Mouse (Mus musculus) embryonic facial prominence, embryonic 14.5 days (tissue): ENCODE data around the gene 1700001C19Rik. TPM values are rescaled to one million over a fixed set of nuclear protein-coding genes. Genes with fewer than 3 reads are reported as not detected.

Experiments used
- ATAC-seq: fragments of 200-750 bp; cut with Nextera tagmentation; 2 replicates; pipeline ENCODE4 v1.8.0; 2017; ENCODE audit warnings: low read depth, moderate number of reproducible peaks, moderate TSS enrichment
- DNase-seq: peaks from one replicate; pipeline ENCODE4 v3.0.0-alpha.2; 2015; ENCODE audit warnings: low spot score
- H3K27ac ChIP-seq: fragments of 300-500 bp; sonication (generic); replicated peaks from 2 replicates; pipeline ENCODE4 v1.5.1; 2014; ENCODE audit warnings: low read depth, mild to moderate bottlenecking, low read length, moderate library complexity
- H3K27me3 ChIP-seq: fragments of 300-500 bp; sonication (generic); replicated peaks from 2 replicates; pipeline ENCODE4 v1.6.1; 2014; ENCODE audit warnings: low read length; ENCODE audit not compliant: control insufficient read depth, insufficient read depth
- H3K36me3 ChIP-seq: fragments of 300-500 bp; sonication (generic); 2 replicates; pipeline ENCODE4 v1.6.1; 2014; ENCODE audit warnings: low read length, mixed read lengths; ENCODE audit not compliant: control insufficient read depth, insufficient read depth
- H3K4me1 ChIP-seq: fragments of 300-500 bp; sonication (generic); 2 replicates; pipeline ENCODE4 v1.6.1; 2014; ENCODE audit warnings: antibody characterized with exemption, low read length; ENCODE audit not compliant: control insufficient read depth, insufficient read depth
- H3K4me2 ChIP-seq: fragments of 300-500 bp; sonication (generic); 2 replicates; pipeline ENCODE4 v1.6.1; 2014; ENCODE audit warnings: low read depth, mild to moderate bottlenecking, low read length, moderate library complexity, mixed read lengths
- H3K4me3 ChIP-seq: fragments of 300-500 bp; sonication (generic); 2 replicates; pipeline ENCODE4 v1.5.1; 2014; ENCODE audit warnings: low read depth, mild to moderate bottlenecking, low read length
- H3K9ac ChIP-seq: fragments of 300-500 bp; sonication (generic); 2 replicates; pipeline ENCODE4 v1.6.1; 2014; ENCODE audit warnings: low read depth, mild to moderate bottlenecking, low read length, moderate library complexity, mixed read lengths
- H3K9me3 ChIP-seq: fragments of 300-500 bp; sonication (generic); 2 replicates; pipeline ENCODE4 v1.6.1; 2016; ENCODE audit warnings: low read length; ENCODE audit not compliant: control insufficient read depth
- WGBS: fragments of 180-500 bp; shearing (Covaris S2); extraction: QIAGEN DNeasy Blood & Tissue Kit; methylation state at CpG from one replicate; pipeline ENCODE4 v1.1.7; 2014; 5-methylcytosine and 5-hydroxymethylcytosine counted together
- polyA plus RNA-seq: library from polyadenylated mRNA; unstranded; fragments of >200 nt; fragmentation: Nextera tagmentation; extraction: Ambion mirVana; gene quantifications from 2 replicates; pipeline ENCODE4 v1.2.1, GENCODE M21; 2014

Gene 1700001C19Rik
- polyA plus RNA-seq, 1 experiment from 2014 or later = 0.49 TPM

- Histone ChIP-seq H3K9me3 (no peaks in the 10 kb centered on the region), H3K27me3 (no peaks in the 10 kb centered on the region), H3K36me3 (no peaks in the 10 kb centered on the region), H3K9ac (no peak overlapping the region), H3K27ac (no peak overlapping the region), H3K4me1 (peaks cover 23% of the 10 kb centered on the region), H3K4me3 (no peak overlapping the region), H3K4me2 (no peak overlapping the region)
- WGBS = 90% methylated on average over 11 of the region's 11 CpGs
- no peak for ATAC-seq
- DNase-seq = no peak
These were observed 9.4 kb upstream of the 1700001C19Rik start for GRCm38 (mm10) chr17:47446561-47446960.

DNA sequence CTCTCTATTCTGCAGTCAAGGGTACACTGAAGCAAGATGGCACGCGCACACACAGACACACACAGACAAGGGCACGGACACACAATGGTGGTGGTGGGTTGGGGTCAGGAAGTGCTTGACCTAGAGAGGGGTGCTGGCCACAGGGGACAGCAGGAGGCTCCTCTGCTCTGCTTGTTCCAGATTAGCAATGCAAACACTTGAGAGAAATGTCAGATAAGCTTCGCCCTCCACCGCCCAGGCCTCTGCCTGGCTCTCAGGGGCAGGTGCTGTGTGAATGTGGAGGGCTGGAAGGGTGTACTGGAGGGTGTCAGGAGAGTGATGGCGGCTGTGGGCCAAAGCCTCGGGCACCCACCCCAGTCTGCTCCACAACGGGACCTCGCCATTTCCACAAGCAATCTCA lies 8.8 kb upstream of the 1700001C19Rik start:
- H3K36me3 ChIP-seq = no peaks in the 10 kb centered on the region
- no peak overlapping the region for H3K4me3 ChIP-seq
- ATAC-seq (no peak), DNase-seq (no peak)
- no peak overlapping the region for H3K9ac ChIP-seq
- H3K9me3 ChIP-seq = no peaks in the 10 kb centered on the region
- no peak overlapping the region for H3K4me2 ChIP-seq
- no peak overlapping the region for H3K27ac ChIP-seq
- H3K27me3 ChIP-seq = no peaks in the 10 kb centered on the region
- peaks cover 19% of the 10 kb centered on the region for H3K4me1 ChIP-seq
- 79% methylated on average over 6 of the region's 9 CpGs for WGBS

- Histone ChIP-seq H3K36me3 (no peaks in the 10 kb centered on the region), H3K9me3 (no peaks in the 10 kb centered on the region), H3K27me3 (no peaks in the 10 kb centered on the region), H3K9ac (no peak overlapping the region), H3K4me3 (no peak overlapping the region), H3K4me1 (peaks cover 18% of the 10 kb centered on the region), H3K4me2 (no peak overlapping the region), H3K27ac (no peak overlapping the region)
- WGBS = 79% methylated on average over 11 of the region's 11 CpGs
- DNase-seq = no peak
- ATAC-seq = no peak
These were observed 8.3 kb upstream of the 1700001C19Rik start for GRCm38 (mm10) chr17:47445518-47445917.

- Histone ChIP-seq H3K27ac (no peak overlapping the region), H3K9me3 (no peaks in the 10 kb centered on the region), H3K4me1 (peaks cover 16% of the 10 kb centered on the region; the same call in 1 of the 2 replicates), H3K4me2 (no peak overlapping the region), H3K4me3 (no peak overlapping the region), H3K36me3 (no peaks in the 10 kb centered on the region), H3K27me3 (peaks cover 5% of the 10 kb centered on the region; the same call in 1 of the 2 replicates), H3K9ac (no peak overlapping the region)
- DNase-seq = no peak
- WGBS = 66% methylated on average over 6 of the region's 6 CpGs
- no peak for ATAC-seq
These were observed 6.9 kb upstream of the 1700001C19Rik start for GRCm38 (mm10) chr17:47444113-47444512.

GRCm38 (mm10) chr17:47442271-47442670 lies 5.1 kb upstream of the 1700001C19Rik start:
- Histone ChIP-seq H3K9ac (no peak overlapping the region), H3K27me3 (peaks cover 23% of the 10 kb centered on the region), H3K36me3 (no peaks in the 10 kb centered on the region), H3K27ac (no peak overlapping the region), H3K4me3 (no peak overlapping the region), H3K4me1 (peaks cover 8% of the 10 kb centered on the region; the same call in 1 of the 2 replicates), H3K9me3 (no peaks in the 10 kb centered on the region), H3K4me2 (no peak overlapping the region)
- 74% methylated on average over 3 of the region's 3 CpGs for WGBS
- DNase-seq (no peak), ATAC-seq (no peak)

- no peak overlapping the region for H3K4me2 ChIP-seq
- H3K27me3 ChIP-seq = peaks cover 31% of the 10 kb centered on the region
- H3K9me3 ChIP-seq = no peaks in the 10 kb centered on the region
- DNase-seq = no peak
- ATAC-seq = no peak
- peaks cover 13% of the 10 kb centered on the region for H3K4me1 ChIP-seq
- H3K4me3 ChIP-seq = no peak overlapping the region
- H3K27ac ChIP-seq = no peak overlapping the region
- 56% methylated on average over 19 of the region's 19 CpGs for WGBS
- no peak overlapping the region for H3K9ac ChIP-seq
- H3K36me3 ChIP-seq = no peaks in the 10 kb centered on the region
These were observed 4.3 kb upstream of the 1700001C19Rik start for GRCm38 (mm10) chr17:47441296-47442051.

DNA sequence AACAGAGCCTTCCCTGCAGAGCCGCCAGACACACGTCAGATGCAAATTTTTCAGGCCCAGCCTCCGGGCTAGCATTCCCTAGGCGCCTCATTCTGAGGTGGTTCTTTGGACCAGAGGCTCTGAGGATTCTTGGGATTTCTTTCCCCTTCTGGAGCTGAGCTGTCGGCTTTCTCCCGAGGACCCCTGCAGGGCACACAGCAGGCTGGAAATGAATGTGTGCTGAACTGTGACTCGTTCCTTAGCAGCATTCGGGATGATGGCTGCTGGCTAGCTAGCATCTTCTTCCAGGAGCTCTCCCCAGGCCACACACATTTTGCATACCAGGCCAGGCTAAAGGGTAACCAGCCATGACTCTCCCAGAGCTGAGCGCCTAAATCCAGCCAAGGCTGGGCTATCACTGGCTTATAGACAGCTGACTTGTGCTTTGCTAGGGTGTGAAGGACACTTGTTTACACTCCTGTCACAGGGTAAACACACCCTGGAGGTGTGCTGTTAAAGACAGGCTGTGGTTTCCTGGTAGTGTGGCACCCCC lies 3.2 kb upstream of the 1700001C19Rik start:
- H3K27ac ChIP-seq = no peak overlapping the region
- 11% methylated on average over 9 of the region's 9 CpGs for WGBS
- no peak overlapping the region for H3K9ac ChIP-seq
- no peak overlapping the region for H3K4me2 ChIP-seq
- DNase-seq (no peak), ATAC-seq (no peak)
- no peaks in the 10 kb centered on the region for H3K9me3 ChIP-seq
- H3K27me3 ChIP-seq = peaks cover 37% of the 10 kb centered on the region
- H3K4me3 ChIP-seq = no peak overlapping the region
- H3K36me3 ChIP-seq = no peaks in the 10 kb centered on the region
- H3K4me1 ChIP-seq = peaks cover 17% of the 10 kb centered on the region

DNA sequence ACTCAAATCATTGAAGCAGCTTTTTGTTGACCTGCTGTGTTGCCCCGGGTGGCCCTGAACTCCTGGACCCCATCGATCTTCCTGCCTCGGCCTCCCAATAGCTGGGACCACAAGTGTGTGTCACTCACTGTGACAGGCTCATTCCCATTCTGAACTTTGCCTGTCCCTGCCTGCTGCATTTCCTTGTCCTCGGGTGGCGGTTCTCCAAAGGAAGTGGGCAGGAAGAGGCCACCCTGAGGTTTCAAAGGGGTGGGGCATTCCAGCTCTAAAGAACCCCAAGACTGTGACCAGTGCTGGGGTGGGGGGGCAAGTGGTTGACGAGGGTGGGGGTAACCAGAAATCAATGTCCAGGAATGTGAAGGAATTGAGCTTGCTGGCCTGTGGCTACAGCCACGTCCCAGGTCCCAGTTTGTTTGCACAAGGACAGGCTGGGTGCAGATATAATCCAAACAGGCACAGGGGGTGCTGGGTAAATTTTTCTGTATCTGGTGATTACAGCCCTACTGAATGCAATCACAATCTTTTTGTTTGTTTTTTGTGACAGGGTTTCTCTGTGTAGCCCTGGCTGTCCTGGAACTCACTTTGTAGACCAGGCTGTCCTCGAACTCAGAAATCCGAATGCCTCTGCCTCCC lies 2.3 kb upstream of the 1700001C19Rik start:
- Histone ChIP-seq H3K27ac (no peak overlapping the region), H3K9ac (no peak overlapping the region), H3K36me3 (no peaks in the 10 kb centered on the region), H3K4me1 (peaks cover 17% of the 10 kb centered on the region), H3K4me2 (no peak overlapping the region), H3K9me3 (no peaks in the 10 kb centered on the region), H3K27me3 (peaks cover 40% of the 10 kb centered on the region), H3K4me3 (no peak overlapping the region)
- no peak for ATAC-seq
- WGBS = 43% methylated on average over 9 of the region's 9 CpGs
- no peak for DNase-seq
